Mouse (Mus musculus): ENCODE data around the gene Ppie. TPM values are rescaled to one million over a fixed set of nuclear protein-coding genes. Genes with fewer than 3 reads are reported as not detected.
"Not testable (repeated sequence)": the region's sequence is repeated elsewhere in the genome, so short reads cannot be mapped to it uniquely, and the experiment has no call there.

Ppie gene
- polyA plus RNA-seq, 1 experiment = 65.0 TPM

DNA sequence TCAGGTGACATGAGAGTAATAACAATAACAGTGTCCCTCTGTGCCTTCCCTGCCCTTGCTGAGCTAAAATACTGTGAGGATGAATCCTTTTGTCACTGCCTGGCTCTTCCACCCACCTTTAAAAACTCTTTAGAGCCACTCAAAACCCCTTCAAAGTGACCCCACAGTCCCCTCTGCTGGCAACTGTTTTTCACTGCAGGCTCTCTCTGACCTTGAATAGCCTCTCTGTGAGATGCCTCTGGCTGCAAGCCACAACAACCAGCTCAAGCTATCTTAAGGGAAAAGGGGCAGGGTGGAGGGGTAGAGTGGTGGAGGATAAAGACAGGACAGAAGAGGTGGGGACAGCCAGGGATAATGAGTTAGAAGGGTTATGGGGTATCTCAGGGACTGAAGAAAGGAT is 32.1 kb upstream of the Ppie start:
- TF ChIP-seq MYOG (IDR thresholded peaks at IDR 0.05; ENCODE audit: control insufficient read depth in 1 of 3, insufficient read depth in 1 of 3, insufficient read length in 2 of 3, low read depth in 2 of 3) (no peak), POLR2AphosphoS2 (IDR thresholded peaks at IDR 0.05; ENCODE audit: insufficient read length, low read depth) (no peak), E2F4 (IDR thresholded peaks at IDR 0.05; ENCODE audit: insufficient read depth) (no peak), SRF (IDR thresholded peaks at IDR 0.05; ENCODE audit: control insufficient read depth, insufficient read length, low read depth) (no peak), USF1 (IDR thresholded peaks at IDR 0.05; ENCODE audit: low read depth) (no peak)
- Histone ChIP-seq H3K4me3 (no peak overlapping the region), H3K4me2 (ENCODE audit: low read depth) (no peak overlapping the region), H3K27me3 (ENCODE audit: control insufficient read depth, insufficient read depth, insufficient read length) (peaks cover 23% of the 10 kb centered on the region), H3ac (ENCODE audit: control insufficient read depth, insufficient read length) (no peak overlapping the region), H3K36me3 (ENCODE audit: control insufficient read depth, insufficient read depth) (no peaks in the 10 kb centered on the region), H3K79me2 (ENCODE audit: control insufficient read depth, insufficient read depth) (no peaks in the 10 kb centered on the region)

DNA sequence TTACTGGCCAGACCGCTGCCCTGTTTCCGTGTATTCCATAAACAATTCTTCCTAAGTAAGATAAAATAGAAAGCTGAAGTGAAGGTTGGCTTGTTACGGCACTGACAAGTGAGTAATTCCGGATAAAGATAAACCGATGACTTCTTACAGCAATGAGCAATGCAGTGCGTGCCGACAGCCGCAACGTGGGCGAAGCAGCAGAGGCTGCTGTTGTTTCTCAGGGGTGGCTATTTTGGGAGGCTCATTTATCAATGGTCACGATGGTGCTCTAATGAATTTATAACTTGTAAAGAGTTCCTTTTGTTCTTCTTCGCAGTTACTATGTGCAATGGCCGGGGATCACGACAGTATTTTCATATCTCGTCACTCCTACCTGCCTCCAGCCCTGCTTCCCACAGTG is 24.4 kb upstream of the Ppie start:
- Histone ChIP-seq H3K36me3 (ENCODE audit: control insufficient read depth, insufficient read depth) (no peaks in the 10 kb centered on the region), H3K79me2 (ENCODE audit: control insufficient read depth, insufficient read depth) (no peaks in the 10 kb centered on the region), H3K27me3 (ENCODE audit: control insufficient read depth, insufficient read depth, insufficient read length) (peaks cover 25% of the 10 kb centered on the region), H3K4me3 (no peak overlapping the region), H3ac (ENCODE audit: control insufficient read depth, insufficient read length) (no peak overlapping the region), H3K4me2 (ENCODE audit: low read depth) (peak overlapping the region; percentile 26)
- TF ChIP-seq MYOG (IDR thresholded peaks at IDR 0.05; ENCODE audit: control insufficient read depth in 1 of 3, insufficient read depth in 1 of 3, insufficient read length in 2 of 3, low read depth in 2 of 3) (peak in 1 of 3 experiments; percentile 39), MYOD1 (IDR thresholded peaks at IDR 0.05; ENCODE audit: control insufficient read depth in 1 of 3, insufficient read length in 2 of 3, low read depth in 2 of 3) (peak in 2 of 3 experiments; percentile 34 to 71), POLR2A (IDR thresholded peaks at IDR 0.05; ENCODE audit: insufficient read length, low read depth) (no peak)

DNA sequence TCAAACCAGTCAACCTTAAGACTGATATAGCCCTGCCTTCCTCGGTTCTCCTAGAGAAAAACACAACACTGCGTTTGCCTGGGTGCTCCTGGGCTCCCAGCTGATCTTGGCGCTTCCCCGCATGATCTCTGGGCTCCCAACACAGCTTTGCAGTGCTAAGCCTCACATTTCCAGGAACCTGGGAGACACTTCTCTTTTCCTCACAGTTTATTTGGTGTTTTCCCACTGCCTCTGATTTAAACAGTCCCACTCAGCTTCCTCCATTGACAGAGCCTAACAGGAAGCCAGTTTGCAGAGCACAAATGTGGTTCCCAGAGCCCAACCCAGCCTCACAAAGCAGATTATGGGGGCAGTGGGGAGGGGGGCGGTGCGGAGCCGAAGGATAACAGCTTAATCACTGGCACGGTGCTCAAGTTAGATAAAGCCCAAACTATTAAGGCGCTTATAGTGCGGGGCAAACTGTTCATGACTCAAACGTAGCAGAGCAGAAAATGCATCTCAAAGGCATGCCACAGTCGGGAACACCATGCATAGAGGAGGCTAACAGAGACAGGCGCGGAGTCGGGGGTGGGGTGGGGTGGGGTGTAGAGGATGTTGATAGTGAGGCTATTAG is 22.7 kb upstream of the Ppie start:
- Histone ChIP-seq H3K4me2 (ENCODE audit: low read depth) (no peak overlapping the region), H3K79me2 (ENCODE audit: control insufficient read depth, insufficient read depth) (no peaks in the 10 kb centered on the region), H3K36me3 (ENCODE audit: control insufficient read depth, insufficient read depth) (no peaks in the 10 kb centered on the region), H3K4me3 (no peak overlapping the region), H3K27me3 (ENCODE audit: control insufficient read depth, insufficient read depth, insufficient read length) (peaks cover 25% of the 10 kb centered on the region), H3ac (ENCODE audit: control insufficient read depth, insufficient read length) (no peak overlapping the region)
- TF ChIP-seq CEBPB (IDR thresholded peaks at IDR 0.05; ENCODE audit: insufficient read depth, poor library complexity, severe bottlenecking) (no peak), POLR2AphosphoS2 (IDR thresholded peaks at IDR 0.05; ENCODE audit: insufficient read length, low read depth) (no peak), SRF (IDR thresholded peaks at IDR 0.05; ENCODE audit: control insufficient read depth, insufficient read length, low read depth) (no peak), MYOG (IDR thresholded peaks at IDR 0.05; ENCODE audit: control insufficient read depth in 1 of 3, insufficient read depth in 1 of 3, insufficient read length in 2 of 3, low read depth in 2 of 3) (no peak), POLR2A (IDR thresholded peaks at IDR 0.05; ENCODE audit: insufficient read length, low read depth) (no peak), REST (IDR thresholded peaks at IDR 0.05; ENCODE audit: insufficient read depth, insufficient read length) (no peak), TCF3 (IDR thresholded peaks at IDR 0.05; ENCODE audit: insufficient read length, low read depth) (no peak), E2F4 (IDR thresholded peaks at IDR 0.05; ENCODE audit: insufficient read depth) (no peak), MYOD1 (IDR thresholded peaks at IDR 0.05; ENCODE audit: control insufficient read depth in 1 of 3, insufficient read length in 2 of 3, low read depth in 2 of 3) (no peak), TCF12 (IDR thresholded peaks at IDR 0.05; ENCODE audit: insufficient read depth, poor library complexity, severe bottlenecking) (no peak), USF1 (IDR thresholded peaks at IDR 0.05; ENCODE audit: low read depth) (no peak), MAX (IDR thresholded peaks at IDR 0.05; ENCODE audit: low read depth) (no peak)

DNA sequence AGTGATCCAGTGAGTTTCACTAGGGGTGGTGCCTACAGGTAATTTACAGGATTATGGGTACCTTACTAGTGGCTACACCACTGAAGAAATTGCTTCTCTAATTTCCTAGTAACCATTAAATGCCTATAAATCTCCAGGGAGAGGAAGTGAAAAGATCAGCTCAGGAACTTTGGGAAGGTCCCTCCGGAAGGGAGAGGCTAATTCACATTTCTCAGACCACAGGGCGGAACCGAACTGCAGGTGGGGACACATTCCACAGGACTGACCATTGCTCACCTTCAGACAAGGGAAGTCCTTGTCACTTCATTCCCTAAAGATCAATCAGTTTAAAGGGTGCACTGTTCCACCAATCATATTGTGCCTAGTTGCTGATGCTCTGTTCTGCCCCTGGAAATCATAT is 21.5 kb upstream of the Ppie start:
- not testable (repeated sequence) for H3K36me3 ChIP-seq (ENCODE audit: control insufficient read depth, insufficient read depth); H3K4me3 ChIP-seq; H3ac ChIP-seq (ENCODE audit: control insufficient read depth, insufficient read length); H3K79me2 ChIP-seq (ENCODE audit: control insufficient read depth, insufficient read depth); H3K4me2 ChIP-seq (ENCODE audit: low read depth)
- H3K27me3 ChIP-seq (ENCODE audit: control insufficient read depth, insufficient read depth, insufficient read length) = peaks cover 25% of the 10 kb centered on the region

DNA sequence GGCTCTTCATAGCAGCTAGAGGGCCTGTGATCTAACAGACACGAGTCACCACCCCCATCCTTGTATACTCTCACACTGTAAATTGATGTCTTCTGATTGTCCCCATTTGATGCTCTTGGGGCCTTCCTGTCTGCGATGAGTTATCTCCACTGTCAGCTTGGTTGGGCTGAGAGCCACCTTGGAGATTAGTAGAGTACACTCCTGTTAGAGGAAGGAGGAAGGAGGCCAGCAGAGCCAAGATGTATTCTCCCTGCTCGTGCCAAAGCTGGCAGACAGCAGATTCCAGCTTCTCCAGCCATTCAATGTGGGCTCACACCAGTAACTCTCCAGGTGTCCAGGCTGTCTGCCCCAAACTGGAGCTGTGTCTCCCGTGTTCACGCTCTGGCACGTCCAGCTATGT is 20.8 kb upstream of the Ppie start:
- Histone ChIP-seq H3K27me3 (ENCODE audit: control insufficient read depth, insufficient read depth, insufficient read length) (peaks cover 25% of the 10 kb centered on the region), H3K79me2 (ENCODE audit: control insufficient read depth, insufficient read depth) (no peaks in the 10 kb centered on the region), H3K4me2 (ENCODE audit: low read depth) (no peak overlapping the region), H3K36me3 (ENCODE audit: control insufficient read depth, insufficient read depth) (no peaks in the 10 kb centered on the region), H3ac (ENCODE audit: control insufficient read depth, insufficient read length) (no peak overlapping the region), H3K4me3 (no peak overlapping the region)
- no peak for TF ChIP-seq POLR2AphosphoS2 (IDR thresholded peaks at IDR 0.05; ENCODE audit: insufficient read length, low read depth)
- no peak for TF ChIP-seq MYOG (IDR thresholded peaks at IDR 0.05; ENCODE audit: control insufficient read depth in 1 of 3, insufficient read depth in 1 of 3, insufficient read length in 2 of 3, low read depth in 2 of 3)
- no peak for TF ChIP-seq REST (IDR thresholded peaks at IDR 0.05; ENCODE audit: insufficient read depth, insufficient read length)
- TF ChIP-seq MAX (IDR thresholded peaks at IDR 0.05; ENCODE audit: low read depth) = no peak
- no peak for TF ChIP-seq CEBPB (IDR thresholded peaks at IDR 0.05; ENCODE audit: insufficient read depth, poor library complexity, severe bottlenecking)
- no peak for TF ChIP-seq USF1 (IDR thresholded peaks at IDR 0.05; ENCODE audit: low read depth)
- TF ChIP-seq TCF12 (IDR thresholded peaks at IDR 0.05; ENCODE audit: insufficient read depth, poor library complexity, severe bottlenecking) = no peak
- TF ChIP-seq POLR2A (IDR thresholded peaks at IDR 0.05; ENCODE audit: insufficient read length, low read depth) = no peak
- no peak for TF ChIP-seq SRF (IDR thresholded peaks at IDR 0.05; ENCODE audit: control insufficient read depth, insufficient read length, low read depth)
- no peak for TF ChIP-seq E2F4 (IDR thresholded peaks at IDR 0.05; ENCODE audit: insufficient read depth)
- no peak for TF ChIP-seq MYOD1 (IDR thresholded peaks at IDR 0.05; ENCODE audit: control insufficient read depth in 1 of 3, insufficient read length in 2 of 3, low read depth in 2 of 3)
- TF ChIP-seq TCF3 (IDR thresholded peaks at IDR 0.05; ENCODE audit: insufficient read length, low read depth) = no peak
